Mouse (Mus musculus) midbrain, embryonic 12.5 days (tissue): ENCODE measurements around the gene Tbc1d16. TPM values are rescaled to one million over a fixed set of nuclear protein-coding genes. Genes with fewer than 3 reads are reported as not detected.

ENCODE experiments used
- ATAC-seq: fragments of 200-750 bp; cut with Nextera tagmentation; 2 replicates; pipeline ENCODE4 v1.8.0; 2017; ENCODE audit warnings: low read depth, moderate TSS enrichment, moderate library complexity; ENCODE audit not compliant: low FRiP score
- H3K27ac ChIP-seq: fragments of 300-500 bp; sonication (generic); replicated peaks from 2 replicates; pipeline ENCODE4 v1.5.1; 2016; ENCODE audit warnings: mild to moderate bottlenecking
- H3K27me3 ChIP-seq: fragments of 300-500 bp; sonication (generic); 2 replicates; pipeline ENCODE4 v1.6.1; 2016; ENCODE audit warnings: mild to moderate bottlenecking
- H3K36me3 ChIP-seq: fragments of 300-500 bp; sonication (generic); 2 replicates; pipeline ENCODE4 v1.6.1; 2016
- H3K4me1 ChIP-seq: fragments of 300-500 bp; sonication (generic); 2 replicates; pipeline ENCODE4 v1.6.1; 2016
- H3K4me2 ChIP-seq: fragments of 300-500 bp; sonication (generic); replicated peaks from 2 replicates; pipeline ENCODE4 v1.6.1; 2016; ENCODE audit warnings: mild to moderate bottlenecking, moderate library complexity
- H3K4me3 ChIP-seq: fragments of 300-500 bp; sonication (generic); 2 replicates; pipeline ENCODE4 v1.5.1; 2016; ENCODE audit warnings: mild to moderate bottlenecking
- H3K9ac ChIP-seq: fragments of 300-500 bp; sonication (generic); replicated peaks from 2 replicates; pipeline ENCODE4 v1.6.1; 2016; ENCODE audit warnings: mild to moderate bottlenecking, moderate library complexity
- H3K9me3 ChIP-seq: fragments of 300-500 bp; sonication (generic); 2 replicates; pipeline ENCODE4 v1.6.1; 2016; ENCODE audit warnings: mild to moderate bottlenecking
- WGBS: fragments of 180-500 bp; shearing (Covaris S2); methylation state at CpG from one replicate; pipeline ENCODE4 v1.1.7; 2016; 5-methylcytosine and 5-hydroxymethylcytosine counted together
- polyA plus RNA-seq: library from polyadenylated mRNA; unstranded; fragments of >200 nt; fragmentation: Nextera tagmentation; extraction: Ambion mirVana; gene quantifications from 2 replicates; pipeline ENCODE4 v1.2.1, GENCODE M21; 2016

Gene Tbc1d16
- polyA plus RNA-seq, 1 experiment from 2014 or later = 35.1 TPM

DNA sequence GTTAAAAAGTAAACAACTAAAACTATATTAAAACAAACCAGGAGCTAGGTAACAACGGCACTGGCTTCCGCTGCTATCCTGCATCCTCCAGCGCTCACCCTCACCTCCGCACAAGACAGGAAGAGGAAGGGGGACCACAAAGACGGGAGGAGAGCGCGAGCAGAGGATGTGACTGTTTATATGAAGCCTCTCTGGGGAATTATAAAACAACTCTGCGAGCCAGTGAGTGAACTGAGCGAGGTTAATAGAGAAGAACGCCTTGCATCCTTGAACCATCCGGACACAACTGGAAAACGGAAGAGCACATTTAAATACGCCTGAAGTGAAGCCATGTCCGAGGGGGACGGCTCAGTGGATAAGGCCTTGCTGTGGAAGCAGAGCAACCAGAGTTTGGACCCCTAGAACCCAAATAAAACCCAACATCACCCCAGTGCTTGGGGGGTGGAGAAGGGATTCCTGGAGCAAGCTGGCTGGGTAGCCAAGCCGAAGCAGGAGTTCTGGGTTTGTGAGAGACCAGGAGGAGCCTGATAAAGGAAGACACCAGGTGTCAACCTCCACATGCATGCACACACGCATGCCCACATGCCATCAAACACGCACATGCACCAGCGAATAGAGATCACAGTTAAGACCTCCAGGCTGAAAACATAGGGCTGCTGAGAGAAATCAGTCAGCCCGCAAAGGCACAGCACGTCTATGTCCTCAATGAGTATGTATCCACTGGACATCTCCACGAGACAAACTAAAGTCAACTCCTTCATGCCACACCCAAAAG is 65.2 kb downstream of the Tbc1d16 start:
- Histone ChIP-seq H3K36me3 (no peaks in the 10 kb centered on the region), H3K27ac (no peak overlapping the region), H3K27me3 (peaks cover 7% of the 10 kb centered on the region; the same call in 1 of the 2 replicates), H3K4me1 (peaks cover 33% of the 10 kb centered on the region), H3K9ac (no peak overlapping the region), H3K9me3 (no peaks in the 10 kb centered on the region), H3K4me3 (no peak overlapping the region), H3K4me2 (no peak overlapping the region)
- ATAC-seq = no peak
- 83% methylated on average over 22 of the region's 22 CpGs for WGBS

DNA sequence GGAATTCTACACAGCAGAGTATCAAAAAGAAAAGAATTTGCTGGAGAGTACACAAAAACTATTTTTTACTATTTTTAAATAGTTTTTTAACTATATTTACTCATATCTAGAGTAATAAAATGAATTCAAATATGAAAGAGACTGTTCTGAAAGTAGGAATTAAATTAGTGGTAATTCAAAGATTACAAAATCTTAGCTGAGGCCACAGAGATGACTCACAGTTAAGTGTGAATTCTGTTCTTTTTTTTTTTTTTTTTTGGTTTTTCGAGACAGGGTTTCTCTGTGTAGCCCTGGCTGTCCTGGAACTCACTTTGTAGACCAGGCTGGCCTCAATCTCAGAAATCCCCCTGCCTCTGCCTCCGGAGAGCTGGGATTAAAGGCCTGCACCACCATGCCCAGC is 66.6 kb downstream of the Tbc1d16 start:
- Histone ChIP-seq H3K9ac (no peak overlapping the region), H3K27ac (no peak overlapping the region), H3K36me3 (no peaks in the 10 kb centered on the region), H3K4me2 (no peak overlapping the region), H3K27me3 (peaks cover 9% of the 10 kb centered on the region; the same call in 1 of the 2 replicates), H3K9me3 (no peaks in the 10 kb centered on the region), H3K4me1 (peaks cover 48% of the 10 kb centered on the region), H3K4me3 (no peak overlapping the region)
- ATAC-seq = no peak
- WGBS = 86% methylated on average over 2 of the region's 2 CpGs

DNA sequence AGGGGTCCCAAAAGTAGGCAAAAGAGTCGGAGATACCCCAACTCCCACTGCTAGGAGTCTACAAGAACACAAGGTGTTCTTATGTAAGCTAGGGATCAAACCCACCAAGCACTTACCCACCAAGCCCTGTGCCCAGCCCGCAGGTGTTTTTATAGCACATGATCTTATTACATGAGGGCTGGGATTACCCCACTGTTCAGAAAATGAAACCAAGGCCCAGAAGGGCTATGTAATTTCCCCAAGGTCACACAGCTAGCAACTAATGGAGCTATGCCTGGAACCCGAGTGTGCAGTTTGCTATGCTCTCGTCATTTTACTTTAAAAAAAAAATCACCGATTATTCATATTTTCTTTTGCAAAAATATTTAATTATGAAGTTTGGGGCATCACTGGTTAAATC is 68.2 kb downstream of the Tbc1d16 start:
- Histone ChIP-seq H3K4me3 (no peak overlapping the region), H3K9me3 (no peaks in the 10 kb centered on the region), H3K4me2 (no peak overlapping the region), H3K27me3 (peaks cover 18% of the 10 kb centered on the region), H3K4me1 (peaks cover 59% of the 10 kb centered on the region), H3K36me3 (peaks cover 5% of the 10 kb centered on the region), H3K27ac (no peak overlapping the region), H3K9ac (no peak overlapping the region)
- no peak for ATAC-seq
- WGBS = 88% methylated on average over 5 of the region's 5 CpGs

DNA sequence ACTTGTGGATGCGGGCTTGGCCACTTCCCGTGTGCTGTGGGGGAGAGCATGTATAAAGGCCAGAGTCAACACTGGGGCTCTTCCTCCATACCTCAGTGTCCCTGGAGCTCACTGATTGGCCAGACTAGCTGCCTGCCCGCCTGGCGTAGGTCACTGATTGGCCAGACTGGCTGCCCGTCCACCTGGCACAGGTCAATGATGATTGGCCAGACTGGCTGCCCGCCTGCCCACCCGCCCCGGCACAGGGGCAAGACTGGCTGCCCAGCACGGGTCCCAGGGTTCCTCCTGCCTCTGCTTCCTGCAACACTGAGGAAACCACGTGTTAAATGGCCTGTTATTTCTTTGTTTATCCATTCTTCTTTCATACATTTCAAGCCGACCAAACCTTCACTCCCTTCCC is 68.8 kb downstream of the Tbc1d16 start:
- Histone ChIP-seq H3K9me3 (no peaks in the 10 kb centered on the region), H3K27me3 (peaks cover 18% of the 10 kb centered on the region), H3K27ac (no peak overlapping the region), H3K4me2 (no peak overlapping the region; the same call in 1 of the 2 replicates), H3K36me3 (peaks cover 9% of the 10 kb centered on the region), H3K9ac (no peak overlapping the region), H3K4me3 (0 out of 2 replicates have a peak overlapping the region, but pooled peaks have one; percentile 9), H3K4me1 (peaks cover 60% of the 10 kb centered on the region)
- ATAC-seq = 0 out of 2 replicates have a peak, but pooled peaks have one; percentile 31
- WGBS = 48% methylated on average over 11 of the region's 11 CpGs

DNA sequence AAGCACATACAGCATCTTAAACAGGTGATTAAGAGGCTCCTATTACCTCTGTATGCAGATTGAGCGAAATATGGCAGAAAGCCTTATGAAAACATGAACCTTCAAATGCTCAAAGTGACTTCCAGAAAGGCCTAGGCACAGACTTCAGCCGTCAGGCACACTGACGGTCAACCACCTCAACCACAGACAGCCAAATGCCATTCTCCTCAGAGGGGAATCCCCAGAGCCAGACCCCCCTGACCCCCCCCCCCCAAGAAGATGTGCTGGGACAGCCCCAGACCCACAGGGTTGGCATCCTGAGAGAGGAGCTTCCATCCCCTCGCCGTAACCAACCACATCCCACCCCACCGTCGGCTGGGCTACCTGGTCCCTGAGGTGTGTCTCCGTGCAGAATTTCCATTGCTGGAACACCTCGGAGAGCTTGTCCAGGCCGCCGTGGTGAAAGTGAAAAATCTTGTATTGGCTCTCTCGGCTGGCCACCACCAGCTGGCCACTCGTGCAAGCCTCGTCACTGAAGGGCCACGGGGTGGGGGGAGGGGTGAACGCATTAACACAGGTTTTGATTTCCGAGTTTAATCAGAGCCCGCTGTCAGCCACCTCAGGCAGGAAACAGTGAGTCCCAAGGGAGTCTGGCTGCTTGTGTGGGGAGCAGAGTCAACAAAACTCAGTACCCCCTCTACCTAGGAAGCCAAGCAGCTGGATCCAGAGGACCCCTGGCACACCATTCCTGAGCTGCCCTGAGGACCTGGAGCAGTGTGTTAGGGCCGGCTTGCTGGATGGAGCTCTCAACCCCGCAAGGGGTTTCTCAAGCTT is 70.7 kb downstream of the Tbc1d16 start:
- Histone ChIP-seq H3K9ac (peak overlapping the region; percentile 47; the same call in 1 of the 2 replicates), H3K4me2 (peak overlapping the region; percentile 47), H3K27ac (peak overlapping the region; percentile 92), H3K36me3 (peaks cover 27% of the 10 kb centered on the region), H3K27me3 (peaks cover 18% of the 10 kb centered on the region), H3K9me3 (no peaks in the 10 kb centered on the region), H3K4me3 (no peak overlapping the region; the same call in 1 of the 2 replicates), H3K4me1 (peaks cover 55% of the 10 kb centered on the region)
- ATAC-seq = no peak; the same call in 1 of the 2 replicates
- 13% methylated on average over 20 of the region's 20 CpGs for WGBS

DNA sequence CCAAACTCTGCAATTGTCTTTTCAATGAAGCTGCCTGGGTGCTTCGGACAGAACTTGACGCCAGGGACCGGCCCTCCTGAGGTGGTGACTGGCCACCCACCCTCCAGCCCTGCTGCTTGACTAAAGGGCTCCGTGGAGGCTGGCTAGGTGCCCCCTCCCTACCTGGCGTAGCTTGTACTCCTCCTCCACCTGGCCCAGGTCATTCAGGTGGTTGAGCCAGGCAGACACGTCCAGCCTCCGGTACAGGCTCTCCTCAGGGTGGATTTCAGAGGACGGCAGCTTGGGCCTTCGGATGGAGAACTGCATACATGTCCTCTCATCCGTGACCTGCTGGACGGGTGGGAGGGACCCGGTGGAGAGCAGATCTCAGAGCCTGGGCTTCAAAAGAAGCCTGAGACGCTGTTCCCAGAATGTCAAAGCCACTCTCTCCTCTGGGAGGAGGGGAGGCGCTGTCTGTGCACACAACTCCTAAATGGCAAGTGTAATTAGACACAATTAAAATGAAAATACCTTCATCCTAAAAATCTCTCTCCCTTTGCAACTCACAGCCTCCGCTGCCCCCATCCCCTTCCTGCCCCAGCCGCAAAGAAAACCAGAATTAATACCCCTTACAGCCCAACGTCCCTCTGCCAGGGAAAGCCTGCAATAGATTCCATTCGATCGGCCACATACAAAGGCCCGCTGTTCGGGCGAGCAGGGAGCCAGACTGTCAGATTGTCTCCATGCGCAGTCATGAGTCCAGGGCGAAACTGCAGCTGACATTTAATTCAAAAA is 71.6 kb downstream of the Tbc1d16 start:
- H3K4me3 ChIP-seq = peak overlapping the region; percentile 15; the same call in 1 of the 2 replicates

DNA sequence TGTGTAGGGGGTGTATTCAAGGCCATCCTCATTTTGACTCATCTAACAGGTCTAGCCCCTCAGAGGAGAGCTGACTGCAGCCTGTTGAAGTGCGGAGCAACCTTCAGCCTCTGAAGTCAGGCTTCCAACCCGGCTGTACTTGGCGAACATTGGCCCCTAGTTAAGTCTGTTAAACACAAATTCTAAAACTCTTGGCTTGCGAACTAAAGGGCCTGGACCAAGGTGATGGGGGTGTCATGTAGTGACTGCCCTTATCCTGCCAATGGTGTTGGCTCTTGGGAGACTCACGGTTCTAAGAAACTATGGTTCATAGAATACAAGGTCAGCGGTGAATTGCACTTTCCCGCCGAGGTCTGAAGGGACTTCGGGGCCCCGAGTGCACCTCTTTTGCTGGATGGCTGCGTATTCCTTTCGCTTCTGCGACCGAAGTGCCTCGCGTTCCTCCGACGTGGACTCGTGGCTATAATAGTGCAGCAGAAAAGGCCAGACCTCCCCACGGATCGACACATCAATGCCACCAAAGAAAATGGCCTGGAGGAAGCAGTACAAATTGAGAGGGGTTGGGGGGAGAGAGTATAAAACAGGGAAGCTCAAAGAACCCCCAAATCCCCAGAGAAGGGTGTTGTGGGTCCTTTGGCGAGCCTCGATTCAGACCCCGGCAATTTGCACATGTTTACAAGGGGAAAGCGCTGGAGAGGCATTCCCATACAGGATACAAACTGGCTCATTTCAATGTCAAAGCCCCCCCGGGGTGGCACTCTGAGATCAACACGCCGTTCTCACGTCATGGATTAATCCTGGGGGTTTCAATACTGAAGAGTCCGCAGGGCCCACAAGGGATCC is 72.4 kb downstream of the Tbc1d16 start:
- no peaks in the 10 kb centered on the region for H3K9me3 ChIP-seq
- ATAC-seq = peak; percentile 27
- peak overlapping the region; percentile 47 for H3K4me2 ChIP-seq
- H3K27me3 ChIP-seq = peaks cover 18% of the 10 kb centered on the region
- peak overlapping the region; percentile 92 for H3K27ac ChIP-seq
- whole genome bisulfite sequencing = 20% methylated on average over 30 of the region's 30 CpGs
- peaks cover 43% of the 10 kb centered on the region for H3K36me3 ChIP-seq
- H3K4me1 ChIP-seq = peaks cover 55% of the 10 kb centered on the region
- H3K9ac ChIP-seq = peak overlapping the region; percentile 47; the same call in 1 of the 2 replicates
- H3K4me3 ChIP-seq = peak overlapping the region; percentile 15; the same call in 1 of the 2 replicates

More for the DNA sequence above, 71.6 kb downstream of the Tbc1d16 start:
- Histone ChIP-seq H3K9ac (peak overlapping the region; percentile 47), H3K27me3 (peaks cover 18% of the 10 kb centered on the region), H3K4me1 (peaks cover 57% of the 10 kb centered on the region), H3K9me3 (no peaks in the 10 kb centered on the region), H3K4me2 (peak overlapping the region; percentile 47), H3K27ac (peak overlapping the region; percentile 92), H3K36me3 (peaks cover 36% of the 10 kb centered on the region)
- peak; percentile 55 for ATAC-seq
- 8% methylated on average over 23 of the region's 24 CpGs for WGBS

DNA sequence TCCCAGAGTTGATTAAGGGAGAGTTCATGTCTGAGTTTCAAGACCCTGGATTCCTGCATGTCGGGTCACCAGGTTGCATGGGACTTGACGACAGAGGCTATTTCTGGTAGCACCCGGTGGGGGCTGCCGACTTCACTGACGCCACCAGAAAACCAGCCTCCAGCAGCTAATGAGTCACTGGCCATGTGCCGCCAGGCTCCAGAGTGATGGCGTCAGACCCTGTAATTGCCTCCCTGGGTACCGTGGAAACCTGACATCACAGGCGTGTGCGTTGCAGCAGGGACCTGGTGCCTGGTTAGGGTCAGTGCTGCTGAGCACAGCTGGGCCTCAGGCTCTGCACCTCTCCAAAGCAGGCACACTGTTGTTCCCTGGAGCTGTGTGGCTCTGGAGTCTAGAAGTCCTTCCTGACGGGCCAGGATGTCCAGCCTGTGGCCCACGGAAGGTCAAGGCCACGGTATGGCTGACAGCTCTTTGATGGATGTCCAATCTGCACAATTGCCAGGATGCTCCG is 75.9 kb downstream of the Tbc1d16 start:
- Histone ChIP-seq H3K36me3 (peaks cover 77% of the 10 kb centered on the region), H3K9ac (no peak overlapping the region), H3K9me3 (no peaks in the 10 kb centered on the region), H3K27me3 (peaks cover 9% of the 10 kb centered on the region), H3K4me2 (no peak overlapping the region), H3K27ac (no peak overlapping the region), H3K4me1 (peaks cover 31% of the 10 kb centered on the region), H3K4me3 (no peak overlapping the region)
- no peak for ATAC-seq
- 75% methylated on average over 14 of the region's 14 CpGs for WGBS

DNA sequence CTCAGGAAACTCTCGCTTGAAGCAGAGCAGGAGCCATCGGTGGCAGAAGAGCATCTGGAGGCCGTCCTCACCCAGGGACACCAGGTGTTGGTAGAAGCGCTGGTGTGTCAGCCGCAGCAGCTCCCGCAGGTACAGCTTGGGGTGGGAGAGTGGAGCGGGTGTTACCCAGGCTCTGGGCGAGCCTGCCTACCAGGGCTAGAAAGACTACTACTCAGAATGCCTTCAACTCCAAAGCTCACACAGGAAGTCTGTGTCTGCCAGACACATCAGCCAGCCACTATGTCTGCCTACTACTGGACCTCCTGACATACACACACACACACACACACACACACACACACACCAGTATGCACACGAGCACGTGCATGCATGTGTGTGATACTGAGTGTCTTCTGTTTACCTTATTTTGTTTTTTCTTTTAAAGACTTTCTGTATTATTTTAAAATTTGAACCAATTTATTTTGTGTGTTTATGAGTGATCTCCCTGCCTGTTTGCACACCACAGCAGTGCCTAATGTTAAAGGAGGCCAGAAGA is 77.2 kb downstream of the Tbc1d16 start:
- Histone ChIP-seq H3K27ac (peak overlapping the region; percentile 20; the same call in 1 of the 2 replicates), H3K4me1 (peaks cover 18% of the 10 kb centered on the region), H3K9me3 (no peaks in the 10 kb centered on the region), H3K27me3 (peaks cover 9% of the 10 kb centered on the region), H3K9ac (no peak overlapping the region), H3K4me3 (no peak overlapping the region), H3K36me3 (peaks cover 81% of the 10 kb centered on the region), H3K4me2 (no peak overlapping the region)
- ATAC-seq = no peak
- WGBS = 93% methylated on average over 10 of the region's 10 CpGs

DNA sequence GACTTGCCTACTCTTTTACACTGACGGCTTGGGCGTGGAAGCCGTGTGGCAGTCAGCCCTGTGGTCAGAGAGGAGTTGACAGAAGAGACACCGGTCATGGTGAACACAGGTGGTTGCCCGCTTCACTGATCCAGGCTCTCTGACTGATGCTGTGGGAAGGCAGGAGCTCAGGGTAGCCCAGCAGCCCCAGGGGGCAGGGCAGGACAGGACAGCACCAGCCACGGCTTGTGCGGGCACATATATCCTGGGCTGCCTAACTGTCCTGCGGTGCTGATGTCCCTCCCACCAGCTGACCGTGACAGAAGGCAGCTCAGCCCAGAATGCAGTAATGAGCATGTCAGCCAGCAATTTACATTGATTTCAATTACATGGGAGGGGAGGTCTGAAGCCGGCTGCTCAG is 77.9 kb downstream of the Tbc1d16 start:
- Histone ChIP-seq H3K4me3 (no peak overlapping the region), H3K9ac (no peak overlapping the region), H3K36me3 (peaks cover 82% of the 10 kb centered on the region), H3K27ac (peak overlapping the region; percentile 20; the same call in 1 of the 2 replicates), H3K4me1 (peaks cover 16% of the 10 kb centered on the region), H3K4me2 (no peak overlapping the region), H3K27me3 (peaks cover 3% of the 10 kb centered on the region), H3K9me3 (no peaks in the 10 kb centered on the region)
- WGBS = 73% methylated on average over 10 of the region's 10 CpGs
- 0 out of 2 replicates have a peak, but pooled peaks have one; percentile 21 for ATAC-seq
